Comparison of ENCODE assay signal across 11 mouse cellular contexts in the genomic region with DNA sequence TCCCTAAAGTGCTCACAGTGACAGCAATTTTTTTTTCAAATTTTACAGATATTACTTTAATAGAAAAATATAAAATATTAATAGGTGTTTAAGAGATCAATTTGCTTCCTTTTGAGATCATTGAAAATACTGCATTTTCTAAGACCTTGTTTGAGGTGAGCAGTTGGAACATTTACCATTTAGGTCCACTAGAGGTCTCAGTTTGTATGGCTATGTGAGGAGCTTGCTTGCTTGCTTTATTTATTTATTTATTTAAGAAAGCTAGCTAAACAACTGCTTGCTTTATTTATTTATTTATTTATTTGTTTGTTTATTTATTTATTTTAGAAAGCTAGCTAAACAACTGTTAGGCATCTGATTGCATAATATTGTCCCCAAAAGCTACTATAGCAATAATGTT. TPM values are rescaled to one million over a fixed set of nuclear protein-coding genes. Genes with fewer than 3 reads are reported as not detected.
DNase-seq lines count a peak whose midpoint lies in the region; ATAC-seq lines count a peak whose summit lies in the region.
"Had no signal": no experiment of that assay in that cellular context is flagged by ENCODE, and none has a peak within 500 bp of the region (broad histone marks: within the 10 kb centered on the region; RNA-seq: fewer than 3 reads in every experiment).

No protein-coding gene starts in this region.

- no peak overlapping the region for H3K4me3 ChIP-seq in hindbrain, embryonic 14.5 days (replicated peaks; ENCODE audit: low read length)
- no peak overlapping the region for H3K4me3 ChIP-seq in hindbrain, embryonic 10.5 days
- H3K4me3 ChIP-seq in midbrain, embryonic 11.5 days (ENCODE audit: low read depth, low read length), result no peak overlapping the region
- H3K4me3 ChIP-seq in midbrain, embryonic 13.5 days (replicated peaks), result no peak overlapping the region
- no peak overlapping the region for H3K4me3 ChIP-seq in forebrain, embryonic 14.5 days (ENCODE audit: low read depth, low read length)

- H3K36me3 ChIP-seq in hindbrain, embryonic 14.5 days (replicated peaks; ENCODE audit: control insufficient read depth, insufficient read depth), result no peaks in the 10 kb centered on the region
- H3K36me3 ChIP-seq in hindbrain, embryonic 10.5 days, result no peaks in the 10 kb centered on the region
- H3K36me3 ChIP-seq in midbrain, embryonic 11.5 days (ENCODE audit: control insufficient read depth, insufficient read depth, low read length), result no peaks in the 10 kb centered on the region
- H3K36me3 ChIP-seq in midbrain, embryonic 13.5 days, result no peaks in the 10 kb centered on the region
- H3K36me3 ChIP-seq in forebrain, embryonic 14.5 days (ENCODE audit: control insufficient read depth, insufficient read depth, low read length), result no peaks in the 10 kb centered on the region

- H3K27ac ChIP-seq in hindbrain, embryonic 14.5 days, result no peak overlapping the region
- H3K27ac ChIP-seq in hindbrain, embryonic 10.5 days, result no peak overlapping the region
- H3K27ac ChIP-seq in midbrain, embryonic 11.5 days (ENCODE audit: low read depth, low read length), result no peak overlapping the region
- H3K27ac ChIP-seq in midbrain, embryonic 13.5 days, result no peak overlapping the region
- H3K27ac ChIP-seq in forebrain, embryonic 14.5 days (ENCODE audit: low read depth, low read length), result no peak overlapping the region

- no peaks in the 10 kb centered on the region for H3K4me1 ChIP-seq in hindbrain, embryonic 14.5 days (replicated peaks; ENCODE audit: control insufficient read depth, insufficient read depth, low read length)
- no peaks in the 10 kb centered on the region for H3K4me1 ChIP-seq in hindbrain, embryonic 10.5 days (replicated peaks)
- no peaks in the 10 kb centered on the region for H3K4me1 ChIP-seq in midbrain, embryonic 11.5 days (ENCODE audit: control insufficient read depth, insufficient read depth, low read length)
- no peaks in the 10 kb centered on the region for H3K4me1 ChIP-seq in midbrain, embryonic 13.5 days (replicated peaks)
- H3K4me1 ChIP-seq in forebrain, embryonic 14.5 days (ENCODE audit: control insufficient read depth, insufficient read depth, low read length), result no peaks in the 10 kb centered on the region

- H3K9me3 ChIP-seq in hindbrain, embryonic 14.5 days (ENCODE audit: control insufficient read depth, low read length), result no peaks in the 10 kb centered on the region
- no peaks in the 10 kb centered on the region for H3K9me3 ChIP-seq in hindbrain, embryonic 10.5 days
- no peaks in the 10 kb centered on the region for H3K9me3 ChIP-seq in midbrain, embryonic 11.5 days (ENCODE audit: control insufficient read depth, low read length)
- H3K9me3 ChIP-seq in midbrain, embryonic 13.5 days, result no peaks in the 10 kb centered on the region
- H3K9me3 ChIP-seq in forebrain, embryonic 14.5 days (replicated peaks; ENCODE audit: control insufficient read depth, low read length), result no peaks in the 10 kb centered on the region

- peak; percentile 75 for DNase-seq in hindbrain, embryonic 14.5 days (ENCODE audit: low spot score)
- no peak for DNase-seq in hindbrain, embryonic 10.5 days (ENCODE audit: low spot score)
- DNase-seq in midbrain, embryonic 11.5 days (ENCODE audit: low spot score, missing footprints), result no peak
- DNase-seq in forebrain, embryonic 14.5 days (ENCODE audit: low spot score), result peak; percentile 76
- peak; percentile 68 for DNase-seq in retina, embryonic 14.5 days (ENCODE audit: low spot score)
- DNase-seq in spleen, adult 12 weeks (ENCODE audit: low spot score), result no peak
- DNase-seq in spleen, postnatal 4 days (ENCODE audit: low spot score in 2 of 2), result no peak
- DNase-seq: cerebellum, adult 11 months; gastrocnemius, postnatal 14 days; thymus, postnatal 36 days had no signal

- peak; percentile 86 for ATAC-seq in hindbrain, embryonic 14.5 days (ENCODE audit: low FRiP score)
- ATAC-seq in midbrain, embryonic 11.5 days (ENCODE audit: low FRiP score), result peak; percentile 64; the same call in 1 of the 2 replicates
- ATAC-seq in midbrain, embryonic 13.5 days, result no peak; the same call in 1 of the 2 replicates
- peak; percentile 87 for ATAC-seq in forebrain, embryonic 14.5 days

- H3K27me3 ChIP-seq in hindbrain, embryonic 14.5 days (ENCODE audit: control insufficient read depth, insufficient read depth, low read length), result no peaks in the 10 kb centered on the region
- no peaks in the 10 kb centered on the region for H3K27me3 ChIP-seq in hindbrain, embryonic 10.5 days (ENCODE audit: insufficient read depth, poor library complexity, severe bottlenecking)
- H3K27me3 ChIP-seq in midbrain, embryonic 11.5 days (ENCODE audit: control insufficient read depth, insufficient read depth, low read length), result no peaks in the 10 kb centered on the region
- no peaks in the 10 kb centered on the region for H3K27me3 ChIP-seq in midbrain, embryonic 13.5 days
- H3K27me3 ChIP-seq in forebrain, embryonic 14.5 days (replicated peaks; ENCODE audit: control insufficient read depth, insufficient read depth, low read length), result no peaks in the 10 kb centered on the region

- H3K4me2 ChIP-seq in hindbrain, embryonic 14.5 days (replicated peaks), result no peak overlapping the region
- no peak overlapping the region for H3K4me2 ChIP-seq in midbrain, embryonic 11.5 days
- H3K4me2 ChIP-seq in midbrain, embryonic 13.5 days (replicated peaks), result no peak overlapping the region
- H3K4me2 ChIP-seq in forebrain, embryonic 14.5 days (ENCODE audit: low read length), result no peak overlapping the region

- no peak overlapping the region for H3K9ac ChIP-seq in hindbrain, embryonic 14.5 days
- no peak overlapping the region for H3K9ac ChIP-seq in midbrain, embryonic 11.5 days (ENCODE audit: low read length)
- no peak overlapping the region for H3K9ac ChIP-seq in midbrain, embryonic 13.5 days (replicated peaks)
- H3K9ac ChIP-seq in forebrain, embryonic 14.5 days (ENCODE audit: low read length), result no peak overlapping the region

RNA-seq across cellular contexts. Expression of a gene that starts 23.1 kb away (rescaled TPM):
- 12.0 and 12.7 TPM in 2 replicates for polyA plus RNA-seq in hindbrain, embryonic 14.5 days (2014; fragmentation: Nextera tagmentation; extraction: Ambion mirVana)
- polyA plus RNA-seq in hindbrain, embryonic 10.5 days (2016; fragmentation: Nextera tagmentation; extraction: Ambion mirVana), result 15.8 and 16.3 TPM in 2 replicates
- 9.4 and 9.7 TPM in 2 replicates for polyA plus RNA-seq in midbrain, embryonic 11.5 days (2014; fragmentation: Nextera tagmentation; extraction: Ambion mirVana)
- 4.4 and 5.3 TPM in 2 replicates for polyA plus RNA-seq in midbrain, embryonic 13.5 days (2015; fragmentation: Nextera tagmentation; extraction: Ambion mirVana)
- 6.7 and 7.4 TPM in 2 replicates for polyA plus RNA-seq in forebrain, embryonic 14.5 days (2014; fragmentation: Nextera tagmentation; extraction: Ambion mirVana)

Comparison
In these comparisons a context has a peak if more than half of its experiments do, and no peak if none do; other contexts are left out.
1. DNase-seq: peak in hindbrain, embryonic 14.5 days (single experiment), forebrain, embryonic 14.5 days (single experiment) and retina, embryonic 14.5 days (single experiment); none in hindbrain, embryonic 10.5 days (single experiment), midbrain, embryonic 11.5 days (single experiment), spleen, adult 12 weeks (single experiment) and spleen, postnatal 4 days (0 of 2).